Mouse (Mus musculus): Measurements from ENCODE around the gene Arhgef9.

DNA sequence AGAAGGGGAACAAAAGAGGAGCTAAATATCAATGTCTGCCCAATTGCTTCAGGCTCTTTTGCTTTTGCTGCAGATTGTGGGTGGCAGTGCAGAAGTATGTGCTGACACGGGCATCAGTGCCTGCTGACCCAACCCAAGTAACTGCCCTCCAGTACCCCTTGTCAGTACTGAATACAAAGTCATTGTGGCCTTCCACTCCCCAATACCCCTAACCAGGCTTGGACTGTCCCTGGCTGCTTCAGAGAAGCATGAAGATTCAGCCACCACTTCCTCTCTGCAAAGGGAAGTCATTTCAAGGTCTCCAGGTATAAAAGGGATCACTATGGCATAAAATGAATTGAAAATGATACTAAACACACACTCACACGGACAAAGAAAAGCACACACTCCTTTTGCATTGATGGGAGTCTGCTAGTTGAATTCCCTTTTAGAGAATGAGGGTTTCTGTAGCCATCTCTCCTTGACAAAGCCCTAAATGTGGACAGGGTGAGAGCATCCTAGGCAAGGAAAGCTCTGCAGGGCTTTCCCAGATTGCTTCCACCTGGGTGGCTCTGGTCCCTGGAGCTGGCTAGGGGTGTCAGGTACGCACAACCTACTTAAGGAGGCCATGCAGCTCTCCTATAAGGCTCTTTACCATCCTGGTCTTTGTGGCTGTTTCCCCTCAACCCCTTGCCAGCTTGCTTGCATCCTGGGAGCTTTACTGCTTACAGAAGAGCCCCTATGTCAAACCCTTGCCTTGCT is 1.1 kb downstream of the Arhgef9 start:
- TF ChIP-seq POLR2A (IDR thresholded peaks at IDR 0.05; ENCODE audit: insufficient read depth, low read depth, low read length), result no peak
- no peak for TF ChIP-seq CTCF (IDR thresholded peaks at IDR 0.05; ENCODE audit: insufficient read depth, low read depth, low read length)
